Mouse (Mus musculus) embryonic fibroblast, embryonic 13.5 days (primary cell): ENCODE results near the gene Zfhx3. TPM values are rescaled to one million over a fixed set of nuclear protein-coding genes. Genes with fewer than 3 reads are reported as not detected.
A peak's percentile ranks its signal among the peaks of the same experiment; 100 is the strongest.

Experiments
- H3K27ac ChIP-seq: 2 replicates; pipeline ENCODE4 v1.5.1; 2012; ENCODE audit warnings: low read length, control low read depth, inconsistent platforms; ENCODE audit not compliant: insufficient read depth
- H3K4me1 ChIP-seq: 2 replicates; pipeline ENCODE4 v1.6.1; 2011; ENCODE audit warnings: low read length; ENCODE audit not compliant: control insufficient read depth, insufficient read depth
- H3K4me3 ChIP-seq: 2 replicates; pipeline ENCODE4 v1.5.1; 2011; ENCODE audit warnings: mild to moderate bottlenecking, control low read depth, low read length; ENCODE audit not compliant: insufficient read depth
- CTCF ChIP-seq: IDR thresholded peaks from 2 replicates; pipeline ENCODE4 v1.5.1; 2011; ENCODE audit warnings: mild to moderate bottlenecking, control low read depth, low read length, moderate library complexity, borderline replicate concordance; ENCODE audit not compliant: insufficient read depth
- POLR2A ChIP-seq: IDR thresholded peaks from 2 replicates; pipeline ENCODE4 v1.6.1; 2011; ENCODE audit warnings: low read depth, mild to moderate bottlenecking, control low read depth, low read length, moderate library complexity
- polyA plus RNA-seq: library from polyadenylated mRNA; stranded (reverse); fragments of >200 nt; gene quantifications from 2 replicates; pipeline ENCODE4 v1.2.4, GENCODE M21; 2011; ENCODE audit warnings: low read depth; ENCODE audit not compliant: missing spikeins, insufficient read length

Gene Zfhx3
- polyA plus RNA-seq, 1 experiment, result 30.6 TPM

DNA sequence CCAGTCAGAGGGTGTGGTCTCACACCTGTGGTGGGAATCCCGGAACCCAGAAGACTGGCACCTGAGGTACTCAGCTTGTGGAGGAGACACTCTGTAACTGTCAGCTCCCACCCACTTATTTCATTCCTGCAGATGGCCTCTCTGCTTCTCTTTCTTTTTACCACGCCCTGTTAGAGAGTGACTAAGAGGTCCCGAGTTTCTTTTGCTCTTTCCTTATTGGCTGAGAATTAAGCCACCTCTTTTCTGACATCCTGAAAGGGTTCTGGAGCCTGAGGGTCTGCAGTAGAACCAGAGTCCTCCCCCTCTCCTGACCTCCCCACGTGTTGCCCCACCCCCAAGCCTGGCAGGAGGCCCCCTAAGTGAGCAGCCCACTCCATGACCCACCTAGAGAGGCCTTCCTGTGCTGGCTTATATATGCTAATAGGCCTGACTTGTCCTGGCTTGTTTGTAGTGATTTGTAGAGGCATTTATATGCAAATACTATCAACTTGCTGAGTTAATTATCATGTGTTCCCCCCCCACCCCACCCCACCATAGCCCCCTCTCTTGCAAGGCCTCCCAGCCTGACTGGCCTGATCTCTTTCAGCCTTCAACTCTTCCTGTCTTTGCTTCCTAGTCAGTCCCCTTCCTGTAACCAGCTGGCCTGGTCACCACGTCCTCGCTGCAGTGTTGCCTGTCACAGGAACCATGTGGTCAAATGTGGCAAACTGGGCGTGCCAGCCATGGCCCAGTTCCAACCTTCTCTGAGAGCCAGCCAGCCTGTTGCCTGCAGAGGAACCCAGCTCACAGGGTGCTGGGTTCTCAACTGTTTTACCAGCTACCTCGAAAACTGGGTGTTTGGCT is 780.4 kb downstream of the Zfhx3 start:
- peak overlapping the region; percentile 30 for H3K27ac ChIP-seq
- H3K4me1 ChIP-seq, result peaks cover 33% of the 10 kb centered on the region
- TF ChIP-seq POLR2A (no peak), CTCF (no peak)
- H3K4me3 ChIP-seq, result no peak overlapping the region

GRCm38 (mm10) chr8:108723636-108724035 is 781.2 kb downstream of the Zfhx3 start:
- Histone ChIP-seq H3K27ac (no peak overlapping the region), H3K4me1 (peaks cover 30% of the 10 kb centered on the region), H3K4me3 (no peak overlapping the region)
- no peak for TF ChIP-seq CTCF
- TF ChIP-seq POLR2A, result no peak

- TF ChIP-seq CTCF, result no peak
- TF ChIP-seq POLR2A, result no peak
- Histone ChIP-seq H3K27ac (no peak overlapping the region), H3K4me3 (no peak overlapping the region), H3K4me1 (peaks cover 24% of the 10 kb centered on the region)
Measured at GRCm38 (mm10) chr8:108724818-108725506, 782.5 kb downstream of the Zfhx3 start.

GRCm38 (mm10) chr8:108725631-108726030 is 783.2 kb downstream of the Zfhx3 start:
- no peak for TF ChIP-seq POLR2A
- TF ChIP-seq CTCF, result no peak
- Histone ChIP-seq H3K4me1 (peaks cover 21% of the 10 kb centered on the region), H3K27ac (no peak overlapping the region), H3K4me3 (no peak overlapping the region)

- Histone ChIP-seq H3K4me3 (no peak overlapping the region), H3K4me1 (peaks cover 16% of the 10 kb centered on the region), H3K27ac (no peak overlapping the region)
- no peak for TF ChIP-seq CTCF
- no peak for TF ChIP-seq POLR2A
Measured at GRCm38 (mm10) chr8:108726541-108727241, 784.2 kb downstream of the Zfhx3 start.

DNA sequence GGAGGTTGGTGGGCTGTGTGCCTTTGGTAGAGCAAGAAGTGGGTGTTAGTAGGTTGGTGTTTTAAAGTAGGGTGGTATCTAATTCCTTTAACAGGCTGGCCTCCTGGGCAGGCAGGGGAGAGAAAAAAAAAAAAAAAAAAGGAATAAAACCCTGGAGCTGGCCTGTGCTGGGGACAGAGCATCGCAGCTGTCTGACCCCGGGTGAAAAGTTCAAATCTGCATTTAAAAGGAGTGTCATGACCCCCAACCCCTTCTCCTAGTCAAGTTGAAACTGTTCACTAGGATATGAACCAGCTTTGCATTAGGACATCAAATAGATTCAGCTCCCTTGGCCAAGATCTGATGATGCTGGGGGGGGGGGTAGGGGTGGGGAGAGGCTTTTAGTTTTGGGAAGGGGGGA is 786.7 kb downstream of the Zfhx3 start:
- peaks cover 4% of the 10 kb centered on the region; the same call in 1 of the 2 replicates for H3K4me1 ChIP-seq

DNA sequence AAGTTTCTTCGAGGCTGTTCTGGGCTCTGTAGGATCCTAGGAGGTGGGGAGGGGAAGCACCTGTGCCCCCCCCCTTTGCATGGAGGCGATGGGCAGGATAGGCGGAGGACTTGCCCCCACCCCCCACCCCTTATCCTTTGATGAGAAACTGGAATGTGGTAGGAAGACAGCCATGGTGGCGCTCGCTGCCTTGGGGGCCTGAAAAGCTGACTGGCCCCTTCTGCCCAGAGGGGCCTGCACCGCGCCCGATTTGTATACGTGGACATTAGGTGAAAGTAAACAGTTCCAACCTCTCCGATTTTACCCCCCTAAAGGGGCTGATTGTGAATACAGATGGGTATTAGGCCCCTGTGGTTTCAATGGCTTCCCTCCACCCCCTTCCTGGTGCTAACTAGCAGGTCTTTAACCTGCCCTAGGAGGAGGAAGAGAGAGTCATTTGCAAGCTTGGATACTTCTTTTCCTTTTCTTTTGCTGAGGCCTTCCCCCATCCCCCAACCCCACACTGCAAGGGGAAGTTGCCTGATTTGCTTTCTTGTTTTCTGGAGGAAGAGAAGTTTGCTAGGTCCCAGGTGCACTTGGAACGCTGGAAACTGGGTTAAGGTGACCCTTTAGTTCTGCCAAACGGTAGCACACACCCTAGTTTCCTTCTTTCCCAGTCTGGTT is 787.4 kb downstream of the Zfhx3 start:
- Histone ChIP-seq H3K4me3 (no peak overlapping the region), H3K27ac (no peak overlapping the region), H3K4me1 (no peaks in the 10 kb centered on the region; the same call in 1 of the 2 replicates)
- TF ChIP-seq POLR2A (no peak), CTCF (no peak)

More for the DNA sequence above, 786.7 kb downstream of the Zfhx3 start:
- TF ChIP-seq POLR2A (no peak), CTCF (no peak)
- H3K27ac ChIP-seq, result no peak overlapping the region
- H3K4me3 ChIP-seq, result no peak overlapping the region

DNA sequence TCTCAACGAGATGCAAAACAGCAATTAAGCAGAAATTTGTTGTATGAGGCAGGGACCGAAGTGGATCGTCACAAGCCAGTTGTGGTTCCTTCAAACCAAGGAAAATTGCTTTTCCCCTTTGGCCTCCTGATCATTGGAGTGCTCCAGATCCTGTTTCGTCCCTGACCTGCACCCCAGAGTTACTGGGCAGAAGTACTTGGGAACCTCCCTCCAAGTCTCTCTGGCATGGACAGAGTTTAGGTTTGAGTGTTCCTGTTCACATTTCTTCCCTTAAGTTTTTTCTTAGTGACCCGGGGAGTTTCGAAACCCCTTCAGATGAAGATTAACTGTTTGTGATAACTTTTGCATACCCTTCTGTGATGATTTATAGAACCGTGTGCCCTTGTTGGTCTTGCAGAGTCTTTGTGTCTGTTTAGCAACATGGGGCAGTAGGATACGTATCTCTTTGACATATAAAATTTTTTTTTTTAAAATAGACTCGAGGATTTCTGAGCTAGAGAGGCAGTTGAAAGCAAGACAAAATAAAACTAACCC is 788.5 kb downstream of the Zfhx3 start:
- Histone ChIP-seq H3K4me3 (no peak overlapping the region), H3K4me1 (no peaks in the 10 kb centered on the region; the same call in 1 of the 2 replicates), H3K27ac (no peak overlapping the region)
- no peak for TF ChIP-seq POLR2A
- TF ChIP-seq CTCF, result no peak

GRCm38 (mm10) chr8:108732500-108732899 is 790.1 kb downstream of the Zfhx3 start:
- no peak for TF ChIP-seq POLR2A
- no peak for TF ChIP-seq CTCF
- Histone ChIP-seq H3K27ac (no peak overlapping the region), H3K4me3 (no peak overlapping the region), H3K4me1 (no peaks in the 10 kb centered on the region; the same call in 1 of the 2 replicates)
